Mouse (Mus musculus) layer of hippocampus, postnatal 36 days (tissue): ENCODE measurements at regions not wholly inside any gene's neighbourhood (a gene's known extent, or its start where the extent isn't known, plus 50 kb on each side); places are given as distances from the start of the nearest gene placed in this dataset.

ENCODE experiments used
- DNase-seq, 2 experiments: peaks; one replicate each; pipeline ENCODE4 v3.0.0; 2022

GRCm38 (mm10) chr11:51911481-51911880 is 54.0 kb upstream of the Jade2 start:
- DNase-seq = no peak

DNA sequence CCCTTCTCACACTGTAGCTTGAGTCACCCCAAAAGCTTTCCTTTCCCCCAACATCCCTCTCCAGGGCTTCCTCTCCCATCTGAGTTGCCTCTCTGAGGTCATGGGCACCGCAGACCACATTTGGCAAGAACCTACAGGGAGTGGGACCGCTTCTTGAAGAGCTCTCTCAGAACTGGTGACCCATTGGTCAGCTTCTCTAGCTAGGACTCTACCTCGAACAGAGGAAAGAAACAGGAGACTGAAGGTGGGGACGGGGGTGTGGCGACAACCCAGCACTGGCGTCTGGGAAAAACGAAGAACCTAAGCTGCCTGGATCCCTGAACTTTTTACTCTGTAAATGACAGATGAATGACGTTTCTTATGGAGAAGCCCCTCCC is 51.8 kb upstream of the Cdkn2aipnl start:
- no peak for DNase-seq

DNA sequence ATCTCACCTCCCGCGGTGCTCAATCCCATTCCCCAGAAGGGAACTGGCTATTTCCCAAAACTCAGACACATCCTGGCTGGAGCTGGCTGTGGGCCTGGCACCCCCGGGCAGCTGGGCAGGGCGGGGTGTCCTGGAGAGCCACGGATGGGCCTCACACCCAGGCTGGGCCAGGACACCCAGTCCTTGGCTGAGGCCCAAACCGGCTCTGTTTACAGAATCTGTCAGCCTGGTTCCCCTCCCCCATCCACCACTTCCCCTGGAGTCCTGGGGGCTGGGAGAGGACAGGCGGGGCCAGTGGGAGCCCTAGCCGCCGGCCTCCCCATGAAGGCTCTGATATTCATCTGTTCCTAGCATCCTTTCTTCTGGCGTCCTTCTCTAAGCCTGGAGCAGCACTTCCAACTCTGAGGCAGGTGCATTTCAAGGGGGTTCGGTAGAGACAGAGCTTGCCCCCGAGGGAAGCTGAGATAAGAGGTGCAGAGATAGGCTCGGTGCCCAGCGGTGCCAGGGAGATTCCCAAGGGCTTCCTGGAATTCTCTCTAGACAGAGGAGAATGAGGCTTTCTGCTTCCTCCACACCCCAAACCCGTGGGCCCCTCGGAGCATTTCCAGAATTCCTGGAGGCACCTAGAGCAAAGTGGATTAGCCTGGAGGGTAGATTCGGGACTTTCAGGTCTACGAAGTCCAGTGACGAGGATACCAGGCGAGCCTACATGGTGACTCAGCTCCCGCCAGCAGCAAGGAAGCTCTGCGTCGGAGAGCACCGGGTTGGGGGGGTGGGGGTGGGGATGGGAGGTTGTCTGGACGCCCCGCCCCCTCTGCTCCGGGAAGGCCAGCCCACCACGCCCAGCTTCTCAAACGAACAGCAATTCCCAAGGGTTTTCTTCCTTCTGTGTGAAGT is 51.2 kb upstream of the Cdkn2aipnl start:
- peak; percentile 87 to 89 for DNase-seq
